Mouse (Mus musculus): ENCODE data around the gene Dis3. TPM values are rescaled to one million over a fixed set of nuclear protein-coding genes. Genes with fewer than 3 reads are reported as not detected.

Gene Dis3
- total RNA-seq, 2 experiments from 2014 or later: 38.7 to 39.7 TPM

Other genes starting within 250 kb of the Dis3 start
- gene Rpl36a-ps1, start 105.5 kb downstream of the Dis3 start, total RNA-seq (2021): 1 to 10 TPM in 1 of 2 experiments, not detected in 1; 2.5 TPM
- 10 to 100 TPM; 44.0 to 44.8 TPM for gene Mzt1, start 53.6 kb downstream of the Dis3 start, total RNA-seq (2021)
- gene Bora, start 53.5 kb downstream of the Dis3 start, total RNA-seq (2021): 1 to 10 TPM; 4.4 to 5.2 TPM
- 10 to 100 TPM; 14.6 to 15.0 TPM for gene Pibf1, start 346 bp downstream of the Dis3 start, total RNA-seq (2021)
- gene Klf5, start 198.9 kb upstream of the Dis3 start, total RNA-seq (2021): 10 to 100 TPM; 19.9 to 20.2 TPM

Data from left cerebral cortex, postnatal 4 days (tissue).